17 mouse cellular contexts compared by ENCODE assay signal in genomic region chr7:45598960-45599879, GRCm38 (mm10). TPM values are rescaled to one million over a fixed set of nuclear protein-coding genes. Genes with fewer than 3 reads are reported as not detected.
DNase-seq lines count a peak whose midpoint lies in the region; ATAC-seq and TF ChIP-seq lines count a peak whose summit lies in the region.
"Had no signal": no experiment of that assay in that cellular context is flagged by ENCODE, and none has a peak within 500 bp of the region (broad histone marks: within the 10 kb centered on the region; RNA-seq: fewer than 3 reads in every experiment).

No protein-coding gene starts in this region.

- H3K27ac ChIP-seq in heart, embryonic 15.5 days = no peak overlapping the region
- H3K27ac ChIP-seq in ES-E14 (ENCODE audit: insufficient read depth, low read depth, low read length, poor library complexity, severe bottlenecking) = peak overlapping the region; percentile 35; the same call in 1 of the 2 replicates
- no peak overlapping the region for H3K27ac ChIP-seq in intestine, embryonic 16.5 days (ENCODE audit: low read length)
- H3K27ac ChIP-seq: limb, embryonic 12.5 days; midbrain, embryonic 13.5 days; neural tube, embryonic 13.5 days had no signal

- in situ Hi-C loops in ES-E14 (cut with MboI; ENCODE audit: low sequenced_read_pairs in 2 of 2, unreplicated experiment in 2 of 2) = loop anchor here in 1 of 2 experiments (10.0 kb wide), 1 partner anchor 124 kb away; no protein-coding TSS in a partner anchor

- H3K9ac ChIP-seq in heart, embryonic 15.5 days = 0 out of 2 replicates have a peak overlapping the region, but pooled peaks have one; percentile 5
- no peak overlapping the region for H3K9ac ChIP-seq in ES-E14 (ENCODE audit: insufficient read depth, low read depth, low read length, poor library complexity, severe bottlenecking)
- H3K9ac ChIP-seq in intestine, embryonic 16.5 days (ENCODE audit: low read depth, low read length) = peak overlapping the region; percentile 33; the same call in 1 of the 2 replicates
- H3K9ac ChIP-seq: limb, embryonic 12.5 days; midbrain, embryonic 13.5 days; neural tube, embryonic 13.5 days had no signal

- H3K9me3 ChIP-seq in heart, embryonic 15.5 days (replicated peaks) = no peaks in the 10 kb centered on the region
- no peaks in the 10 kb centered on the region for H3K9me3 ChIP-seq in ES-E14 (ENCODE audit: control insufficient read depth, insufficient read depth, low read depth, low read length)
- H3K9me3 ChIP-seq in intestine, embryonic 16.5 days (ENCODE audit: control insufficient read depth, low read length) = no peaks in the 10 kb centered on the region
- H3K9me3 ChIP-seq: limb, embryonic 12.5 days; midbrain, embryonic 13.5 days; neural tube, embryonic 13.5 days had no signal

- intact Hi-C loops in heart, postnatal 10 days (cut with DNase I) = no loop called here
- intact Hi-C loops in left cerebral cortex, postnatal 14 days (cut with DNase I) = loop anchor here (5.0 kb wide), 1 partner anchor 83 kb away; the partner anchor contains the start of gene Ntn5

- no peaks in the 10 kb centered on the region for H3K27me3 ChIP-seq in heart, embryonic 15.5 days
- 0 out of 2 replicates have a peak, but pooled peaks cover 2% of the 10 kb centered on the region for H3K27me3 ChIP-seq in intestine, embryonic 16.5 days (replicated peaks; ENCODE audit: control insufficient read depth, insufficient read depth, low read length)
- H3K27me3 ChIP-seq: limb, embryonic 12.5 days; neural tube, embryonic 13.5 days had no signal

- peaks cover 5% of the 10 kb centered on the region for H3K4me1 ChIP-seq in heart, embryonic 15.5 days (replicated peaks)
- peaks cover 0 to 36% of the 10 kb centered on the region in 2 experiments; a peak in 2 of 4 replicates for H3K4me1 ChIP-seq in ES-E14 (ENCODE audit: control insufficient read depth in 2 of 2, insufficient read depth in 2 of 2, low read length in 2 of 2, poor library complexity in 1 of 2)
- H3K4me1 ChIP-seq in intestine, embryonic 16.5 days (ENCODE audit: control insufficient read depth, insufficient read depth, low read length) = peaks cover 13% of the 10 kb centered on the region
- H3K4me1 ChIP-seq: midbrain, embryonic 13.5 days; neural tube, embryonic 13.5 days had no signal

- ATAC-seq in heart, embryonic 15.5 days (replicated peaks; ENCODE audit: insufficient number of reproducible peaks, insufficient read depth, low FRiP score, low read depth) = no peak
- peak; percentile 78 for ATAC-seq in intestine, embryonic 16.5 days
- ATAC-seq: midbrain, embryonic 13.5 days had no signal

- 37% methylated on average over 18 of the region's 18 CpGs for WGBS in heart, embryonic 15.5 days
- WGBS in intestine, embryonic 16.5 days = 34% methylated on average over 18 of the region's 18 CpGs

- H3K4me3 ChIP-seq in heart, embryonic 15.5 days = no peak overlapping the region
- no peak overlapping the region for H3K4me3 ChIP-seq in ES-E14 (ENCODE audit: insufficient read depth in 1 of 2, low read depth in 1 of 2, low read length in 2 of 2, poor library complexity in 1 of 2, severe bottlenecking in 1 of 2)
- H3K4me3 ChIP-seq in intestine, embryonic 16.5 days (ENCODE audit: low read length) = no peak overlapping the region; the same call in 1 of the 2 replicates
- H3K4me3 ChIP-seq: limb, embryonic 12.5 days; midbrain, embryonic 13.5 days; neural tube, embryonic 13.5 days had no signal

- DNase-seq in heart, postnatal 10 days = no peak
- DNase-seq in ES-E14 (ENCODE audit: low read depth, low spot score) = no peak
- peak; percentile 74 to 79 for DNase-seq in thymus, postnatal 10 days (ENCODE audit: low spot score in 2 of 2)
- DNase-seq in ovary, adult 18-20 months (ENCODE audit: low spot score) = no peak
- no peak for DNase-seq in left cerebral cortex, postnatal 14 days (ENCODE audit: low spot score in 2 of 2)
- DNase-seq: adrenal gland, postnatal 36 days; kidney, adult 8-10 months; layer of hippocampus, adult 9-11 months; lung, postnatal 36 days had no signal

- no peak overlapping the region for H3K4me2 ChIP-seq in heart, embryonic 15.5 days
- H3K4me2 ChIP-seq in intestine, embryonic 16.5 days (ENCODE audit: low read depth, low read length) = peak overlapping the region; percentile 35
- H3K4me2 ChIP-seq: limb, embryonic 12.5 days; midbrain, embryonic 13.5 days; neural tube, embryonic 13.5 days had no signal

- no peaks in the 10 kb centered on the region for H3K36me3 ChIP-seq in heart, embryonic 15.5 days
- H3K36me3 ChIP-seq in ES-E14 (ENCODE audit: control insufficient read depth, insufficient read depth, low read length, poor library complexity, severe bottlenecking) = no peaks in the 10 kb centered on the region; the same call in 1 of the 2 replicates
- H3K36me3 ChIP-seq in intestine, embryonic 16.5 days (ENCODE audit: control insufficient read depth, insufficient read depth, low read length) = no peaks in the 10 kb centered on the region
- H3K36me3 ChIP-seq: limb, embryonic 12.5 days; midbrain, embryonic 13.5 days; neural tube, embryonic 13.5 days had no signal

TF ChIP-seq in ES-E14, 5 proteins besides CTCF, POLR2A, EP300 and RAD21:
- TF ChIP-seq MAFK (IDR thresholded peaks at IDR 0.05; ENCODE audit: insufficient read depth, low read depth, low read length) (no peak), ZNF384 (IDR thresholded peaks at IDR 0.05; ENCODE audit: low read depth, low read length) (no peak), ZC3H11A (IDR thresholded peaks at IDR 0.05; ENCODE audit: borderline replicate concordance, low read depth, low read length) (no peak)

RNA-seq across cellular contexts. Expression of gene Fgf21, which starts 16.1 kb away (rescaled TPM):
- polyA plus RNA-seq in heart, embryonic 15.5 days (2015; fragmentation: Nextera tagmentation; extraction: Ambion mirVana) = 0.13 and 1.2 TPM in 2 replicates
- total RNA-seq in heart, postnatal 10 days (2021) = not detected
- 0.67 and 1.1 TPM in 2 replicates for total RNA-seq in ES-E14 (2012; rRNA removed)
- polyA plus RNA-seq in intestine, embryonic 16.5 days (2015; fragmentation: Nextera tagmentation; extraction: Ambion mirVana) = 0.23 TPM in 1 of 2 replicates, not detected in the other
- total RNA-seq in left cerebral cortex, postnatal 14 days (2021) = not detected
- total RNA-seq: common myeloid progenitor, adult 5-6 weeks had no signal
- polyA plus RNA-seq: frontal cortex, adult 2 months; heart, postnatal 0 days; limb, embryonic 12.5 days; neural tube, embryonic 13.5 days had no signal

RNA-seq across cellular contexts. Expression of gene Fut1, which starts 17.9 kb away (rescaled TPM):
- 0.15 and 0.66 TPM in 2 replicates for polyA plus RNA-seq in heart, embryonic 15.5 days (2015; fragmentation: Nextera tagmentation; extraction: Ambion mirVana)
- not detected for total RNA-seq in heart, postnatal 10 days (2021)
- total RNA-seq in ES-E14 (2012; rRNA removed) = 0.49 and 2.5 TPM in 2 replicates
- 0.48 and 0.61 TPM in 2 replicates for polyA plus RNA-seq in intestine, embryonic 16.5 days (2015; fragmentation: Nextera tagmentation; extraction: Ambion mirVana)
- total RNA-seq in left cerebral cortex, postnatal 14 days (2021) = not detected
- total RNA-seq: adrenal gland, postnatal 36 days; common myeloid progenitor, adult 5-6 weeks had no signal
- polyA plus RNA-seq: heart, postnatal 0 days; limb, embryonic 12.5 days; midbrain, embryonic 13.5 days; neural tube, embryonic 13.5 days had no signal

RNA-seq across cellular contexts. Expression of gene Izumo1, which starts 22.4 kb away (rescaled TPM):
- polyA plus RNA-seq in heart, embryonic 15.5 days (2015; fragmentation: Nextera tagmentation; extraction: Ambion mirVana) = 0.33 and 0.35 TPM in 2 replicates
- total RNA-seq in heart, postnatal 10 days (2021) = under 1 TPM; 0.22 to 0.65 TPM
- total RNA-seq in ES-E14 (2012; rRNA removed) = 0.31 and 0.63 TPM in 2 replicates
- 0.07 and 0.15 TPM in 2 replicates for polyA plus RNA-seq in intestine, embryonic 16.5 days (2015; fragmentation: Nextera tagmentation; extraction: Ambion mirVana)
- under 1 TPM in 1 of 2 experiments, not detected in 1; 0.26 TPM for total RNA-seq in left cerebral cortex, postnatal 14 days (2021)

RNA-seq across cellular contexts. Expression of gene Rasip1, which starts 28.1 kb away (rescaled TPM):
- 19.6 and 23.4 TPM in 2 replicates for polyA plus RNA-seq in heart, embryonic 15.5 days (2015; fragmentation: Nextera tagmentation; extraction: Ambion mirVana)
- 10 to 100 TPM; 51.9 to 52.4 TPM for total RNA-seq in heart, postnatal 10 days (2021)
- total RNA-seq in ES-E14 (2012; rRNA removed) = 5.3 and 8.6 TPM in 2 replicates
- 3.4 and 4.4 TPM in 2 replicates for polyA plus RNA-seq in intestine, embryonic 16.5 days (2015; fragmentation: Nextera tagmentation; extraction: Ambion mirVana)
- 10 to 100 TPM; 11.2 to 11.3 TPM for total RNA-seq in left cerebral cortex, postnatal 14 days (2021)
- total RNA-seq: common myeloid progenitor, adult 5-6 weeks had no signal

RNA-seq across cellular contexts. Expression of gene Bcat2, which starts 29.3 kb away (rescaled TPM):
- polyA plus RNA-seq in heart, embryonic 15.5 days (2015; fragmentation: Nextera tagmentation; extraction: Ambion mirVana) = 79.4 and 84.5 TPM in 2 replicates
- 10 to 100 TPM; 54.7 to 54.9 TPM for total RNA-seq in heart, postnatal 10 days (2021)
- 60.3 and 87.7 TPM in 2 replicates for total RNA-seq in ES-E14 (2012; rRNA removed)
- polyA plus RNA-seq in intestine, embryonic 16.5 days (2015; fragmentation: Nextera tagmentation; extraction: Ambion mirVana) = 59.9 and 65.4 TPM in 2 replicates
- 10 to 100 TPM; 22.6 to 25.2 TPM for total RNA-seq in left cerebral cortex, postnatal 14 days (2021)

Comparison
In these comparisons a context has a peak if more than half of its experiments do, and no peak if none do; other contexts are left out.
1. DNase-seq: peak in thymus, postnatal 10 days (2 of 2); none in heart, postnatal 10 days (0 of 2), ES-E14 (single experiment), ovary, adult 18-20 months (single experiment) and left cerebral cortex, postnatal 14 days (0 of 2).